Mouse (Mus musculus) ES-E14 (cell line): Measurements from ENCODE around the gene Capn1.

Experiments used
- CHD2 ChIP-seq: IDR thresholded peaks from 2 replicates; pipeline ENCODE4 v1.6.1; 2014; ENCODE audit warnings: mild to moderate bottlenecking, low read depth, low read length, inconsistent platforms
- MAFK ChIP-seq: IDR thresholded peaks from 2 replicates; pipeline ENCODE4 v1.6.1; 2014; ENCODE audit warnings: mild to moderate bottlenecking, low read depth, low read length, inconsistent platforms; ENCODE audit not compliant: insufficient read depth

- TF ChIP-seq MAFK (no peak), CHD2 (no peak)
These were observed 48.0 kb downstream of the Capn1 start for GRCm38 (mm10) chr19:5967664-5968063.
